8 mouse cellular contexts compared by ENCODE assay signal in genomic region chr11:87073866-87074440, GRCm38 (mm10). TPM values are rescaled to one million over a fixed set of nuclear protein-coding genes. Genes with fewer than 3 reads are reported as not detected.
A peak's percentile ranks its signal among the peaks of the same experiment; 100 is the strongest.
DNase-seq lines count a peak whose midpoint lies in the region; ATAC-seq lines count a peak whose summit lies in the region.

TSS of gene Gdpd1 (minus strand) at chr11:87074062.

- peaks cover 40% of the 10 kb centered on the region for H3K4me1 ChIP-seq in hindbrain, embryonic 15.5 days (replicated peaks)

- peaks cover 17% of the 10 kb centered on the region for H3K36me3 ChIP-seq in hindbrain, embryonic 15.5 days

- H3K27ac ChIP-seq in hindbrain, embryonic 15.5 days (replicated peaks), result peak within 1 kb of the TSS; percentile 96

- peak within 1 kb of the TSS; percentile 62 for H3K4me2 ChIP-seq in hindbrain, embryonic 15.5 days

- H3K9ac ChIP-seq in hindbrain, embryonic 15.5 days, result peak within 1 kb of the TSS; percentile 80

- H3K4me3 ChIP-seq in hindbrain, embryonic 15.5 days, result peak within 1 kb of the TSS; percentile 82

- peak; percentile 83 for DNase-seq in T-cell, adult 2 months (ENCODE audit: low spot score)
- peak; percentile 87 to 90 for DNase-seq in cerebellum, postnatal 36 days
- DNase-seq in frontal cortex, postnatal 36 days (ENCODE audit: low spot score in 2 of 2), result peak; percentile 89 to 91
- peak; percentile 80 for DNase-seq in left cerebral cortex, adult 11 months (ENCODE audit: low spot score)
- DNase-seq in lung, postnatal 4 days, result peak; percentile 90 to 93
- peak; percentile 93 for DNase-seq in right cerebral cortex, adult 18-20 months
- peak; percentile 32 for DNase-seq in urinary bladder, postnatal 10 days (ENCODE audit: low spot score)

- no peaks in the 10 kb centered on the region for H3K27me3 ChIP-seq in hindbrain, embryonic 15.5 days

- H3K9me3 ChIP-seq in hindbrain, embryonic 15.5 days, result no peaks in the 10 kb centered on the region

- peak; percentile 97 for ATAC-seq in hindbrain, embryonic 15.5 days (ENCODE audit: low FRiP score, low read depth)

- WGBS in hindbrain, embryonic 15.5 days, result under 1% methylated on average over 43 of the region's 43 CpGs

RNA-seq across cellular contexts. Expression of gene Gdpd1, which starts in this region (rescaled TPM):
- polyA plus RNA-seq in hindbrain, embryonic 15.5 days (2015; fragmentation: Nextera tagmentation; extraction: Ambion mirVana), result 156 and 163 TPM in 2 replicates

Comparison
In these comparisons a context has a peak if more than half of its experiments do, and no peak if none do; other contexts are left out.
1. Peak in every context shown above with its lines: DNase-seq, ATAC-seq, H3K4me3 ChIP-seq and H3K27ac ChIP-seq.
2. DNase-seq: peak in every context shown above with its lines; median percentile 93 in right cerebral cortex, adult 18-20 months; 92 in lung, postnatal 4 days; 90 in frontal cortex, postnatal 36 days; 88 in cerebellum, postnatal 36 days; 83 in T-cell, adult 2 months; 80 in left cerebral cortex, adult 11 months; 32 in urinary bladder, postnatal 10 days.